Mouse (Mus musculus): ENCODE data around the gene Nol11. TPM values are rescaled to one million over a fixed set of nuclear protein-coding genes. Genes with fewer than 3 reads are reported as not detected.

Gene Nol11
- polyA plus RNA-seq, 1 experiment: 15.6 TPM

GRCm38 (mm10) chr11:107223169-107223561 lies 34.0 kb upstream of the Nol11 start:
- H3K4me1 ChIP-seq (ENCODE audit: control insufficient read depth, insufficient read depth, low read length): no peaks in the 10 kb centered on the region
- H3K27ac ChIP-seq (ENCODE audit: insufficient read depth, low read length): no peak overlapping the region

DNA sequence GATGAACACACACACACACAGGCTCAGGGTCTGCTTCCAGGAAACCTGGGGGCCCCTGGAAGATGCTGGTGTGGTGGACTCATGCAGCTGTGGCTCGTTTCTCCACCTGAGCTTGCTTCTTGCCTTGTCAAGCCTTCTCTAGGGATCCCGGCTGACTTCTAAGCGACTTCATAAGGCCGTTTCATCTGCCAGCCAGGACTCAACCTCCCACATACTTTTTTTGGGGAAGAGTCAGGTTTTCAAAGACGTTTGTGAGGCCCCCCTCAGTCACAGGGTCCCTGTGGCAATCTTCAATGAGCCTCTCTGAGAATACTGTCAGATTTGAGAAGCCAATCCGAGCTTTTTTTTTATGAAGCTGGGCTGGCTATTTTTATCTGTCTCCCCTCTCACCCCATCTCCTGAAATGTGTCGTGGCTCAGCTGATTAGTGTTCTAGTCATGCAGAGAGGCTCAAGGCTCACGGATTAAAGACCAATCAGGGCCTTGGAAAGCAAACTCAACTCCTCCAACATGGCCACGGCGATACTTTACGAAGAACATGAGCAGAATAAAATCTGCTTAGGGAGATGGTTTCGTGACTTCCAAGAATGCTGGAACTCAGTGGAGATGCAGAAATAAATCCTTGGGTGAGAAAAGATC lies 33.5 kb upstream of the Nol11 start:
- no peak overlapping the region for H3K27ac ChIP-seq (ENCODE audit: insufficient read depth, low read length)
- TF ChIP-seq CTCF (IDR thresholded peaks at IDR 0.05; ENCODE audit: extremely low read depth, insufficient read depth, low read length): no peak
- no peak for TF ChIP-seq POLR2A (IDR thresholded peaks at IDR 0.05; ENCODE audit: extremely low read depth, insufficient read depth, low read length)
- H3K4me3 ChIP-seq (ENCODE audit: insufficient read depth, low read length): no peak overlapping the region
- H3K4me1 ChIP-seq (ENCODE audit: control insufficient read depth, insufficient read depth, low read length): no peaks in the 10 kb centered on the region

More at GRCm38 (mm10) chr11:107223169-107223561, 34.0 kb upstream of the Nol11 start:
- no peak for TF ChIP-seq POLR2A (IDR thresholded peaks at IDR 0.05; ENCODE audit: extremely low read depth, insufficient read depth, low read length)
- TF ChIP-seq CTCF (IDR thresholded peaks at IDR 0.05; ENCODE audit: extremely low read depth, insufficient read depth, low read length): no peak
- no peak overlapping the region for H3K4me3 ChIP-seq (ENCODE audit: insufficient read depth, low read length)

DNA sequence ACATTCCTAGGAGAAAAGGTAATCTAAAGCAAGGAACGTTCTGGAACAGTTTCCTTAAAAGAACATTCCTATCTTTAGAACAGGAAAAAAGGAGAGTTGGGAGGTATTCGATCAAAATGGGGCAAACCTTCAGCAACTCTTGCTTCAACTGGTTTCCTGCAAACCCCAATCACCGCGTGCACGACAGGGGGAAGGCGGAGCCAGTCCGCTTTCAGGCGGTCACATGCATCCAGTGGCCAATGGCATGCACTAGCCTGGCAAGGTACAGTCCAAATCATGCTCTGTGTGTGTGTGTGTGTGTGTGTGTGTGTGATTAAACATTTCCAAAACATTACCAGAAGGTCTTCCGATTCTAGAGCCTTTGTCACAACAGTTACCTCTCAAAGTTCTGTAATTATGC lies 25.9 kb upstream of the Nol11 start:
- H3K4me3 ChIP-seq (ENCODE audit: insufficient read depth, low read length): no peak overlapping the region
- H3K27ac ChIP-seq (ENCODE audit: insufficient read depth, low read length): no peak overlapping the region
- no peak for TF ChIP-seq CTCF (IDR thresholded peaks at IDR 0.05; ENCODE audit: extremely low read depth, insufficient read depth, low read length)
- TF ChIP-seq POLR2A (IDR thresholded peaks at IDR 0.05; ENCODE audit: extremely low read depth, insufficient read depth, low read length): no peak
- H3K4me1 ChIP-seq (ENCODE audit: control insufficient read depth, insufficient read depth, low read length): no peaks in the 10 kb centered on the region

DNA sequence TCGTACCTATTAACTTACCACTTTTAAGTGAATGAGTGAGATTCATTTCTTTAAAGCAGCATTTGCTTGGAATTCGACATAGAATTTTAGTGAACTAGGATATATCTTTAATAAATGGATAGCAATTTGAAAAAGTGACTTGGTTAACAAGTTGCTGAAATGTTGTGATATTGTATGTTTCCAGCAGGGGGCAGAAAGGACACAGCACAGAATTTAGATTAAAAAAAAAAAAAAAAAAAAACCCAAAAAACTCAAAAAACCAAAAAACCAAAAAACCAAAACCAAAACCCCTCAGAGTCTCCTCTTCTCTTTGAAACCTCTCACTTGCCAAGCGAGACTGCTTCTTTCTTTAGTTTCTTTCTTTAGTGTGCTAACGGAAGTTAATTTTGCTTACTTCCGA lies 24.6 kb upstream of the Nol11 start:
- TF ChIP-seq POLR2A (IDR thresholded peaks at IDR 0.05; ENCODE audit: extremely low read depth, insufficient read depth, low read length): no peak
- no peak for TF ChIP-seq CTCF (IDR thresholded peaks at IDR 0.05; ENCODE audit: extremely low read depth, insufficient read depth, low read length)
- Histone ChIP-seq H3K27ac (ENCODE audit: insufficient read depth, low read length) (no peak overlapping the region), H3K4me3 (ENCODE audit: insufficient read depth, low read length) (no peak overlapping the region), H3K4me1 (ENCODE audit: control insufficient read depth, insufficient read depth, low read length) (no peaks in the 10 kb centered on the region)

- no peak for TF ChIP-seq POLR2A (IDR thresholded peaks at IDR 0.05; ENCODE audit: extremely low read depth, insufficient read depth, low read length)
- no peak for TF ChIP-seq CTCF (IDR thresholded peaks at IDR 0.05; ENCODE audit: extremely low read depth, insufficient read depth, low read length)
- H3K4me3 ChIP-seq (ENCODE audit: insufficient read depth, low read length): no peak overlapping the region
Observed at GRCm38 (mm10) chr11:107209818-107210217, 20.6 kb upstream of the Nol11 start.

DNA sequence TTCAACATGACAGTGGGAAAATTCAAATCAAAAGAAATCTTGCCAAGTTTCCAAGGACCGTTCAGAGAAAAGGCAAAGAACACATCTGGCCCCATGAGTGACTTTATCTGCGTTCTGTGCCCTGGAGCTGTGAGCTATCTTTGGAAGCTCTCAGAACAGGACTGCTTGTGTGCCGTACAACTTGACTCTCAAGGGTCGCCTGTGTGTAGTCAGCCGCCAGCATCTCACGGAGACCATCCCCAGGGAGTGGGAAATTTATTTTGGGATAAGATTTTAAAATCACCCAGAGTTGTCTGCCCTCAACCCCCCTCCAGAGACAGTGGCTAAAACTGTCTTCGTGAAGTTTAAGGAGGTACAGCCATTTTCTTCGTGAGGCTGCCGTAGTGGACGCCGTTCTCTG lies 12.6 kb upstream of the Nol11 start:
- TF ChIP-seq CTCF (IDR thresholded peaks at IDR 0.05; ENCODE audit: extremely low read depth, insufficient read depth, low read length) (no peak), POLR2A (IDR thresholded peaks at IDR 0.05; ENCODE audit: extremely low read depth, insufficient read depth, low read length) (no peak)
- H3K4me1 ChIP-seq (ENCODE audit: control insufficient read depth, insufficient read depth, low read length): no peaks in the 10 kb centered on the region
- no peak overlapping the region for H3K4me3 ChIP-seq (ENCODE audit: insufficient read depth, low read length)
- H3K27ac ChIP-seq (ENCODE audit: insufficient read depth, low read length): no peak overlapping the region

More at GRCm38 (mm10) chr11:107209818-107210217, 20.6 kb upstream of the Nol11 start:
- Histone ChIP-seq H3K4me1 (ENCODE audit: control insufficient read depth, insufficient read depth, low read length) (no peaks in the 10 kb centered on the region), H3K27ac (ENCODE audit: insufficient read depth, low read length) (no peak overlapping the region)

GRCm38 (mm10) chr11:107199281-107199680 lies 10.1 kb upstream of the Nol11 start:
- Histone ChIP-seq H3K27ac (ENCODE audit: insufficient read depth, low read length) (no peak overlapping the region), H3K4me3 (ENCODE audit: insufficient read depth, low read length) (no peak overlapping the region), H3K4me1 (ENCODE audit: control insufficient read depth, insufficient read depth, low read length) (no peaks in the 10 kb centered on the region)
- no peak for TF ChIP-seq POLR2A (IDR thresholded peaks at IDR 0.05; ENCODE audit: extremely low read depth, insufficient read depth, low read length)
- TF ChIP-seq CTCF (IDR thresholded peaks at IDR 0.05; ENCODE audit: extremely low read depth, insufficient read depth, low read length): no peak

DNA sequence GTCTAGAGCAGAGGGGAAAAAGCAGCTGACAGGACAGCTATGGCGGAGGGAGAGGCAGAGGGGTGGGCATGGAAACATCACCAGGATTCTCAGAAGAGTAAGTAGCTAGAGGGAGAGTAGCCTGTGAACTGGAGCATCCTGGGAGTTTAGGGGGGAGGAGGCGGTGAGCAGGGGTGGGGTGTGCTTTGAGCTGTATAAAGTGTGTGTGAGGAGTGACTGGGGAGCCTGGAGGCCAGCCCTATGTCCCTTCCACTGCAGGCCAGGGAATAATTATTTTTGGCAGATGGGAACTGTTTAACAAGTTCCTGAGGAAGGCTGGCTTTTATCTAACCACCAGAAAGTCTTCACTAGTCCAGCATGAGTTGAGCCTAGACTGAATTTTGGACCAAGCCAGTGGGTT lies 6.2 kb upstream of the Nol11 start:
- Histone ChIP-seq H3K4me1 (ENCODE audit: control insufficient read depth, insufficient read depth, low read length) (no peaks in the 10 kb centered on the region), H3K4me3 (ENCODE audit: insufficient read depth, low read length) (no peak overlapping the region), H3K27ac (ENCODE audit: insufficient read depth, low read length) (no peak overlapping the region)
- TF ChIP-seq CTCF (IDR thresholded peaks at IDR 0.05; ENCODE audit: extremely low read depth, insufficient read depth, low read length) (no peak), POLR2A (IDR thresholded peaks at IDR 0.05; ENCODE audit: extremely low read depth, insufficient read depth, low read length) (no peak)

GRCm38 (mm10) chr11:107190376-107190775 lies 1.2 kb upstream of the Nol11 start:
- no peak overlapping the region for H3K4me3 ChIP-seq (ENCODE audit: insufficient read depth, low read length)
- H3K27ac ChIP-seq (ENCODE audit: insufficient read depth, low read length): no peak overlapping the region
- peaks cover 3% of the 10 kb centered on the region; the same call in 1 of the 2 replicates for H3K4me1 ChIP-seq (ENCODE audit: control insufficient read depth, insufficient read depth, low read length)
- no peak for TF ChIP-seq POLR2A (IDR thresholded peaks at IDR 0.05; ENCODE audit: extremely low read depth, insufficient read depth, low read length)
- TF ChIP-seq CTCF (IDR thresholded peaks at IDR 0.05; ENCODE audit: extremely low read depth, insufficient read depth, low read length): no peak

DNA sequence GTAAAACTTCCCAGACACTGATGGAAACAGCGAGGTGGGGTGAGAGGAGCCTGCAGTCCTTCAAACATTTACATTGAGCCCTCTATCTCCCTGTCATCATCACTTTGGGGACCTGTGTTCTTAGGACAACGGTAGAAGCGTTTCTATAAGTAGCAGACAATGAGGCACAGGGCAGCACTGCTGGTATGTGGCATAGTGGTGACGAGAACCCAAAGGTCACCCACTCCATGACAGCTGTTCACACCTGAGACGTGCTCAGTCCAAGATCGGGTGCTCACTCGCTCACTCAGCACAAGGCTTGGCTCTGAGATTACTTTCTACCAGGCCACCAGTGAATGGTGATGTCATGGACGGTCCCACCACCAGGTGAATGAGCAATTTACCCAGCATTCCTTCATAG lies 5.4 kb downstream of the Nol11 start:
- Histone ChIP-seq H3K4me1 (ENCODE audit: control insufficient read depth, insufficient read depth, low read length) (peaks cover 3% of the 10 kb centered on the region; the same call in 1 of the 2 replicates), H3K27ac (ENCODE audit: insufficient read depth, low read length) (no peak overlapping the region), H3K4me3 (ENCODE audit: insufficient read depth, low read length) (no peak overlapping the region)
- TF ChIP-seq CTCF (IDR thresholded peaks at IDR 0.05; ENCODE audit: extremely low read depth, insufficient read depth, low read length) (no peak), POLR2A (IDR thresholded peaks at IDR 0.05; ENCODE audit: extremely low read depth, insufficient read depth, low read length) (no peak)
